Mouse (Mus musculus) layer of hippocampus, adult 18-20 months (tissue): ENCODE measurements around the gene Kif11. TPM values are rescaled to one million over a fixed set of nuclear protein-coding genes. Genes with fewer than 3 reads are reported as not detected.

Experiments
- DNase-seq, 2 experiments: peaks; one replicate each; pipeline ENCODE4 v3.0.0; 2022; ENCODE audit warnings: low spot score in 2 of 2
- total RNA-seq, 2 experiments: library from RNA; stranded (reverse); gene quantifications; 2 replicates each; pipeline ENCODE4 v1.2.3; 2021

The Kif11 gene
- total RNA-seq, 2 experiments from 2014 or later = 0.57 to 0.63 TPM

GRCm38 (mm10) chr19:37442524-37443286, 66.5 kb downstream of the Kif11 start:
- no peak for DNase-seq

- no peak for DNase-seq
These were observed 67.5 kb downstream of the Kif11 start for GRCm38 (mm10) chr19:37443631-37444140.

- no peak for DNase-seq
These were observed 72.0 kb downstream of the Kif11 start for GRCm38 (mm10) chr19:37448212-37448611.

- DNase-seq = no peak
These were observed 73.0 kb downstream of the Kif11 start for GRCm38 (mm10) chr19:37449246-37449645.

GRCm38 (mm10) chr19:37455528-37455927, 79.3 kb downstream of the Kif11 start:
- no peak for DNase-seq

GRCm38 (mm10) chr19:37455961-37456360, 79.8 kb downstream of the Kif11 start:
- no peak for DNase-seq

- DNase-seq = no peak
These were observed 81.8 kb downstream of the Kif11 start for GRCm38 (mm10) chr19:37458013-37458412.

- DNase-seq = no peak
These were observed 90.2 kb downstream of the Kif11 start for GRCm38 (mm10) chr19:37466403-37466802.

- DNase-seq = no peak
These were observed 90.8 kb downstream of the Kif11 start for GRCm38 (mm10) chr19:37466978-37467377.

- no peak for DNase-seq
These were observed 92.8 kb downstream of the Kif11 start for GRCm38 (mm10) chr19:37468841-37469566.

Other genes starting within 250 kb of the Kif11 start
- 10 to 100 TPM; 89.4 to 90.6 TPM for gene March5, start 168.9 kb upstream of the Kif11 start, total RNA-seq
- 10 to 100 TPM; 76.6 to 76.9 TPM for gene Cpeb3, start 167.8 kb upstream of the Kif11 start, total RNA-seq
- 10 to 100 TPM; 54.9 to 56.5 TPM for gene Ide, start 38.6 kb upstream of the Kif11 start, total RNA-seq
- gene Hhex, start 58.4 kb downstream of the Kif11 start, total RNA-seq = 1 to 10 TPM; 1.2 to 1.7 TPM
- 10 to 100 TPM; 50.2 to 51.3 TPM for gene Exoc6, start 174.0 kb downstream of the Kif11 start, total RNA-seq